Mouse (Mus musculus) liver, postnatal 0 days (tissue): ENCODE results near the gene Taf3.

Experiments used
- CTCF ChIP-seq: sonication (generic); IDR thresholded peaks from 2 replicates; pipeline ENCODE4 v1.5.1; 2016; ENCODE audit warnings: antibody characterized with exemption, low read depth
- EP300 ChIP-seq: IDR thresholded peaks from 2 replicates; pipeline ENCODE4 v1.6.1; 2016; ENCODE audit warnings: antibody characterized with exemption, low read depth, mild to moderate bottlenecking

- TF ChIP-seq CTCF = no peak
- no peak for TF ChIP-seq EP300
Observed at GRCm38 (mm10) chr2:9905995-9906394, 142.4 kb downstream of the Taf3 start.
